Mouse (Mus musculus) CH12.LX (cell line): ENCODE results near the gene Ccdc86. TPM values are rescaled to one million over a fixed set of nuclear protein-coding genes. Genes with fewer than 3 reads are reported as not detected.

ENCODE experiments used
- DNase-seq: peaks from one replicate; pipeline ENCODE4 v3.0.0-alpha.2; 2013; ENCODE audit errors: extremely low read depth
- H3K27ac ChIP-seq: 2 replicates; pipeline ENCODE4 v1.5.1; 2012; ENCODE audit warnings: low read depth, mild to moderate bottlenecking, control low read depth, moderate library complexity; ENCODE audit not compliant: insufficient read depth
- H3K27me3 ChIP-seq: replicated peaks from 2 replicates; pipeline ENCODE3; 2012; ENCODE audit warnings: inconsistent platforms
- H3K36me3 ChIP-seq, 2 experiments: replicated peaks in 1 of 2; 2 replicates each; pipeline versions ENCODE3 to v1.6.1; 2012; ENCODE audit warnings: inconsistent platforms in 1 of 2, low read length in 1 of 2, mild to moderate bottlenecking in 1 of 2, mixed read lengths in 1 of 2, moderate library complexity in 1 of 2; ENCODE audit not compliant: control insufficient read depth in 1 of 2, insufficient read depth in 1 of 2
- H3K4me1 ChIP-seq, 2 experiments: 2 replicates each; pipeline ENCODE4 v1.6.1; 2012; ENCODE audit warnings: inconsistent platforms in 1 of 2, moderate library complexity in 1 of 2; ENCODE audit not compliant: insufficient read depth in 2 of 2, control insufficient read depth in 1 of 2
- H3K4me2 ChIP-seq: 2 replicates; pipeline ENCODE4 v1.6.1; 2012; ENCODE audit warnings: low read depth, mild to moderate bottlenecking, control low read depth; ENCODE audit not compliant: poor library complexity, insufficient read depth, severe bottlenecking
- H3K4me3 ChIP-seq, 3 experiments: fragments of 150-350 bp in 1 of 3; sonication (generic) in 1 of 3; replicated peaks in 1 of 3; 2 replicates each; pipeline versions ENCODE3 to v1.5.1; 2011 to 2012; ENCODE audit warnings: low read depth in 2 of 3, low read length in 2 of 3, mild to moderate bottlenecking in 2 of 3, moderate library complexity in 2 of 3, control low read depth in 1 of 3, improper control_type of control experiment in 1 of 3, inconsistent platforms in 1 of 3, mixed read lengths in 1 of 3; ENCODE audit not compliant: poor library complexity in 1 of 3
- H3K79me2 ChIP-seq: replicated peaks from 2 replicates; pipeline ENCODE4 v1.6.1; 2012; ENCODE audit warnings: mild to moderate bottlenecking, moderate library complexity; ENCODE audit not compliant: control insufficient read depth, poor library complexity, insufficient read depth, severe bottlenecking; ENCODE audit errors: extremely low read depth
- H3K9ac ChIP-seq: 2 replicates; pipeline ENCODE4 v1.6.1; 2012; ENCODE audit warnings: low read depth, mild to moderate bottlenecking, control low read depth, moderate library complexity; ENCODE audit not compliant: insufficient read depth
- H3K9me3 ChIP-seq: replicated peaks from 2 replicates; pipeline ENCODE3; 2012; ENCODE audit warnings: low read length, inconsistent platforms, mixed read lengths
- BHLHE40 ChIP-seq: IDR thresholded peaks from 2 replicates; pipeline ENCODE4 v1.6.1; 2011; ENCODE audit warnings: mild to moderate bottlenecking, low read depth, low read length, improper control_type of control experiment
- CHD1 ChIP-seq: IDR thresholded peaks from 2 replicates; pipeline ENCODE4 v1.6.1; 2012; ENCODE audit warnings: low read depth, low read length, improper control_type of control experiment, inconsistent platforms
- CHD2 ChIP-seq: IDR thresholded peaks from 2 replicates; pipeline ENCODE4 v1.6.1; 2011; ENCODE audit warnings: low read length, improper control_type of control experiment
- E2F4 ChIP-seq: IDR thresholded peaks from 2 replicates; pipeline ENCODE4 v1.6.1; 2011; ENCODE audit warnings: low read depth, low read length, improper control_type of control experiment; ENCODE audit not compliant: insufficient replicate concordance
- ELF1 ChIP-seq: IDR thresholded peaks from 2 replicates; pipeline ENCODE4 v1.6.1; 2014; ENCODE audit warnings: low read depth, mild to moderate bottlenecking, inconsistent platforms, low read length, improper control_type of control experiment
- ETS1 ChIP-seq: conservative IDR thresholded peaks from 2 replicates; pipeline ENCODE4 v1.6.1; 2012; ENCODE audit warnings: low read depth, mild to moderate bottlenecking, inconsistent platforms, low read length, improper control_type of control experiment, moderate library complexity
- GABPA ChIP-seq: IDR thresholded peaks from 2 replicates; pipeline ENCODE4 v1.6.1; 2012; ENCODE audit warnings: low read depth, low read length, improper control_type of control experiment, inconsistent platforms; ENCODE audit not compliant: insufficient replicate concordance
- HCFC1 ChIP-seq: IDR thresholded peaks from 2 replicates; pipeline ENCODE4 v1.6.1; 2012; ENCODE audit warnings: low read depth, mild to moderate bottlenecking, inconsistent platforms, low read length, improper control_type of control experiment
- IRF4 ChIP-seq: IDR thresholded peaks from 2 replicates; pipeline ENCODE4 v1.6.1; 2014; ENCODE audit warnings: low read depth, mild to moderate bottlenecking, inconsistent platforms, low read length, improper control_type of control experiment
- JUN ChIP-seq: IDR thresholded peaks from 2 replicates; pipeline ENCODE4 v1.6.1; 2011; ENCODE audit warnings: low read depth, mild to moderate bottlenecking, low read length, improper control_type of control experiment, moderate library complexity; ENCODE audit not compliant: insufficient read depth
- JUND ChIP-seq: conservative IDR thresholded peaks from 2 replicates; pipeline ENCODE4 v1.6.1; 2011; ENCODE audit warnings: low read depth, low read length, improper control_type of control experiment
- KAT2A ChIP-seq: IDR thresholded peaks from 2 replicates; pipeline ENCODE4 v1.6.1; 2012; ENCODE audit warnings: low read length, improper control_type of control experiment, inconsistent platforms; ENCODE audit not compliant: insufficient replicate concordance
- MAFK ChIP-seq: IDR thresholded peaks from 2 replicates; pipeline ENCODE4 v1.6.1; 2011; ENCODE audit warnings: low read length, improper control_type of control experiment; ENCODE audit not compliant: insufficient replicate concordance
- MAX ChIP-seq: IDR thresholded peaks from 2 replicates; pipeline ENCODE4 v1.6.1; 2011; ENCODE audit warnings: low read length, improper control_type of control experiment
- MAZ ChIP-seq: IDR thresholded peaks from 2 replicates; pipeline ENCODE4 v1.6.1; 2012; ENCODE audit warnings: low read depth, mild to moderate bottlenecking, inconsistent platforms, low read length, improper control_type of control experiment, moderate library complexity
- MEF2A ChIP-seq: IDR thresholded peaks from 2 replicates; pipeline ENCODE4 v1.6.1; 2014; ENCODE audit warnings: low read depth, mild to moderate bottlenecking, inconsistent platforms, low read length, improper control_type of control experiment, borderline replicate concordance
- MXI1 ChIP-seq: IDR thresholded peaks from 2 replicates; pipeline ENCODE4 v1.6.1; 2011; ENCODE audit warnings: mild to moderate bottlenecking, low read depth, low read length, improper control_type of control experiment
- MYC ChIP-seq: IDR thresholded peaks from 2 replicates; pipeline ENCODE4 v1.6.1; 2011; ENCODE audit warnings: low read depth, mild to moderate bottlenecking, improper control_type of control experiment, low read length
- NELFE ChIP-seq: IDR thresholded peaks from 2 replicates; pipeline ENCODE4 v1.6.1; 2011; ENCODE audit warnings: low read depth, low read length, improper control_type of control experiment
- NRF1 ChIP-seq: IDR thresholded peaks from 2 replicates; pipeline ENCODE4 v1.6.1; 2014; ENCODE audit warnings: low read depth, mild to moderate bottlenecking, inconsistent platforms, low read length, improper control_type of control experiment, moderate library complexity
- PAX5 ChIP-seq: IDR thresholded peaks from 2 replicates; pipeline ENCODE4 v1.6.1; 2012; ENCODE audit warnings: low read length, inconsistent platforms, mixed read lengths
- POLR2A ChIP-seq: IDR thresholded peaks from 2 replicates; pipeline ENCODE4 v1.6.1; 2011; ENCODE audit warnings: low read depth, mild to moderate bottlenecking, improper control_type of control experiment, low read length
- POLR2AphosphoS2 ChIP-seq: IDR thresholded peaks from 2 replicates; pipeline ENCODE4 v1.6.1; 2011; ENCODE audit warnings: low read depth, low read length, improper control_type of control experiment
- RAD21 ChIP-seq: IDR thresholded peaks from 2 replicates; pipeline ENCODE4 v1.6.1; 2011; ENCODE audit warnings: low read depth, mild to moderate bottlenecking, low read length, improper control_type of control experiment, moderate library complexity
- RCOR1 ChIP-seq: conservative IDR thresholded peaks from 2 replicates; pipeline ENCODE4 v1.6.1; 2012; ENCODE audit warnings: low read depth, mild to moderate bottlenecking, inconsistent platforms, low read length, improper control_type of control experiment
- SIN3A ChIP-seq: IDR thresholded peaks from 2 replicates; pipeline ENCODE4 v1.6.1; 2012; ENCODE audit warnings: low read length, improper control_type of control experiment, inconsistent platforms
- TBP ChIP-seq: conservative IDR thresholded peaks from 2 replicates; pipeline ENCODE4 v1.6.1; 2011; ENCODE audit warnings: low read depth, low read length, improper control_type of control experiment
- TCF12 ChIP-seq: IDR thresholded peaks from 2 replicates; pipeline ENCODE4 v1.6.1; 2014; ENCODE audit warnings: low read depth, mild to moderate bottlenecking, inconsistent platforms, low read length, improper control_type of control experiment
- UBTF ChIP-seq: IDR thresholded peaks from 2 replicates; pipeline ENCODE4 v1.6.1; 2012; ENCODE audit warnings: low read depth, mild to moderate bottlenecking, inconsistent platforms, low read length, improper control_type of control experiment, moderate library complexity
- USF1 ChIP-seq: IDR thresholded peaks from 2 replicates; pipeline ENCODE4 v1.6.1; 2014; ENCODE audit warnings: low read depth, mild to moderate bottlenecking, inconsistent platforms, low read length, improper control_type of control experiment
- USF2 ChIP-seq: conservative IDR thresholded peaks from 2 replicates; pipeline ENCODE4 v1.6.1; 2011; ENCODE audit warnings: low read depth, low read length, improper control_type of control experiment
- ZC3H11A ChIP-seq: IDR thresholded peaks from 2 replicates; pipeline ENCODE4 v1.6.1; 2012; ENCODE audit warnings: low read depth, mild to moderate bottlenecking, inconsistent platforms, low read length, improper control_type of control experiment
- ZKSCAN1 ChIP-seq: IDR thresholded peaks from 2 replicates; pipeline ENCODE4 v1.6.1; 2012; ENCODE audit warnings: low read depth, inconsistent platforms, low read length, improper control_type of control experiment, borderline replicate concordance
- ZMIZ1 ChIP-seq: IDR thresholded peaks from 2 replicates; pipeline ENCODE4 v1.6.1; 2012; ENCODE audit warnings: low read depth, mild to moderate bottlenecking, inconsistent platforms, low read length, improper control_type of control experiment
- ZNF384 ChIP-seq: IDR thresholded peaks from 2 replicates; pipeline ENCODE4 v1.6.1; 2012; ENCODE audit warnings: low read depth, low read length, improper control_type of control experiment, inconsistent platforms
- dilution Hi-C: fragments of 300-500 bp; cut with MboI; formaldehyde crosslinking; loops from 2 replicates; pipeline ENCODE4 v1.14.3; 2020; ENCODE audit warnings: low sequenced_read_pairs; ENCODE audit not compliant: extremely low pct_unique_long_range_greater_than_20kb, extremely low pct_ligation_motif_present
- in situ Hi-C: fragments of 300-500 bp; cut with MboI; formaldehyde crosslinking; loops from 3 replicates; pipeline ENCODE4 v1.14.3; 2019; ENCODE audit warnings: low sequenced_read_pairs, low pct_ligation_motif_present, low pct_unique_long_range_greater_than_20kb, mixed read lengths
- polyA plus RNA-seq: library from polyadenylated mRNA; unstranded; fragments of >175 nt; gene quantifications from 2 replicates; pipeline ENCODE4 v1.2.1, GENCODE M21; 2012; ENCODE audit warnings: low read depth; ENCODE audit not compliant: insufficient read length
- total RNA-seq, 2 experiments: library from RNA; depleted of rRNA; stranded (reverse); fragments of 300-350 nt in 1 of 2; fragments of >200 nt in 1 of 2; gene quantifications; 2 replicates each; pipeline ENCODE4 v1.2.3; 2012 to 2014

Gene Ccdc86
- total RNA-seq (2012; rRNA removed) (10.8 and 18.6 TPM in 2 replicates), total RNA-seq (2014; rRNA removed) (8.5 and 9.5 TPM in 2 replicates), polyA plus RNA-seq (36.8 and 44.8 TPM in 2 replicates)

DNA sequence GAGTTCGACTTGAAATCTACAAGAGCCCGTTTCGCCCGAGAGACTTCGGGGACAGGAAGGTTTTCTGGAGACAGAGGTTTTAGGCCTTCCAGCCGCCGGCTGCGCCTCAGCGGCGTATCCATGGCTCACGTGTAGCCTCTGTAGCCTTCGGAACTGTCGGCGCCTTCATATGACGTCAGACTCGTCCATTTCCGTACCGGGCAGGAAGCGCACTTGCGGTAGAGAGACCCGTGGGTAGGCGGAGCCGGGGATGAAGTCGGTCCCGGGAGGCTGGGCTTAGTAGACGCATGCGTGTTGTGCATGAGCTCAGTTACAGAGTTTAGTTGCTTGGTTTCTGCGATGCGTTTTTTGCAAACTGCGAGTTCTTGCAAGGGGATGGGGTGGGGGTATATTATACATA is at the start of gene Ccdc86:
TSS of gene Ccdc86 (minus strand) at position 155 of the 400 bp plus-strand sequence.
- Histone ChIP-seq H3K27me3 (peaks cover 25% of the 10 kb centered on the region), H3K36me3 (peaks cover 12 to 31% of the 10 kb centered on the region in 2 experiments), H3K79me2 (peaks cover 31% of the 10 kb centered on the region), H3K4me2 (peak within 1 kb of the TSS; percentile 95), H3K4me1 (peaks cover 20 to 40% of the 10 kb centered on the region in 2 experiments), H3K9ac (peak within 1 kb of the TSS; percentile 64), H3K4me3 (peak within 1 kb of the TSS; percentile 76 to 91 (median 85)), H3K9me3 (no peaks in the 10 kb centered on the region), H3K27ac (no peak within 1 kb of the TSS)
- peak; percentile 48; the same call in 1 of the 2 replicates for TF ChIP-seq TCF12
- TF ChIP-seq SIN3A: peak; percentile 99
- TF ChIP-seq NELFE: peak; percentile 91
- peak; percentile 87 for TF ChIP-seq NRF1
- TF ChIP-seq MEF2A: no peak
- no peak; the same call in none of the 2 replicates for TF ChIP-seq ZMIZ1
- peak; percentile 52; the same call in 1 of the 2 replicates for TF ChIP-seq IRF4
- no peak for TF ChIP-seq RAD21
- peak; percentile 92 for TF ChIP-seq HCFC1
- TF ChIP-seq MAX: peak; percentile 96
- TF ChIP-seq POLR2AphosphoS2: no peak
- peak; percentile 59 for TF ChIP-seq TBP
- TF ChIP-seq UBTF: no peak
- peak; percentile 62; the same call in 1 of the 2 replicates for TF ChIP-seq ZNF384
- peak; percentile 37 for TF ChIP-seq ETS1
- TF ChIP-seq JUN: no peak; the same call in 1 of the 2 replicates
- peak; percentile 92 for TF ChIP-seq POLR2A
- peak; percentile 31; the same call in 1 of the 2 replicates for TF ChIP-seq USF2
- TF ChIP-seq CHD1: no peak
- no peak for TF ChIP-seq ZC3H11A
- TF ChIP-seq MYC: peak; percentile 97
- TF ChIP-seq MAZ: no peak
- no peak for TF ChIP-seq PAX5
- TF ChIP-seq MXI1: peak; percentile 100
- TF ChIP-seq RCOR1: peak; percentile 46; the same call in 1 of the 2 replicates
- TF ChIP-seq JUND: 0 out of 2 replicates have a peak, but pooled peaks have one; percentile 43
- TF ChIP-seq CHD2: 0 out of 2 replicates have a peak, but pooled peaks have one; percentile 22
- peak; percentile 95 for TF ChIP-seq ELF1
- TF ChIP-seq ZKSCAN1: no peak
- TF ChIP-seq GABPA: peak; percentile 27; the same call in 1 of the 2 replicates
- peak; percentile 48; the same call in 1 of the 2 replicates for TF ChIP-seq USF1
- TF ChIP-seq KAT2A: peak; percentile 85; the same call in 1 of the 2 replicates
- TF ChIP-seq BHLHE40: peak; percentile 96
- 0 out of 2 replicates have a peak, but pooled peaks have one; percentile 15 for TF ChIP-seq MAFK
- no peak for TF ChIP-seq E2F4
- dilution Hi-C loops (no loop called here), in situ Hi-C loops (no loop called here)
- DNase-seq: peak; percentile 99
